Mouse (Mus musculus) G1E-ER4 (cell line): Measurements from ENCODE around the gene Trappc2. TPM values are rescaled to one million over a fixed set of nuclear protein-coding genes. Genes with fewer than 3 reads are reported as not detected.

Experiments
- GATA1 ChIP-seq: IDR thresholded peaks from one replicate; pipeline ENCODE4 v1.8.0; 2012; ENCODE audit warnings: low read length, inconsistent platforms
- polyA plus RNA-seq: library from polyadenylated mRNA; stranded (reverse); fragments of >175 nt; gene quantifications from 2 replicates; pipeline ENCODE4 v1.2.3, GENCODE M21; 2012

Trappc2 gene
- 0.13 TPM in 2 replicates for polyA plus RNA-seq

DNA sequence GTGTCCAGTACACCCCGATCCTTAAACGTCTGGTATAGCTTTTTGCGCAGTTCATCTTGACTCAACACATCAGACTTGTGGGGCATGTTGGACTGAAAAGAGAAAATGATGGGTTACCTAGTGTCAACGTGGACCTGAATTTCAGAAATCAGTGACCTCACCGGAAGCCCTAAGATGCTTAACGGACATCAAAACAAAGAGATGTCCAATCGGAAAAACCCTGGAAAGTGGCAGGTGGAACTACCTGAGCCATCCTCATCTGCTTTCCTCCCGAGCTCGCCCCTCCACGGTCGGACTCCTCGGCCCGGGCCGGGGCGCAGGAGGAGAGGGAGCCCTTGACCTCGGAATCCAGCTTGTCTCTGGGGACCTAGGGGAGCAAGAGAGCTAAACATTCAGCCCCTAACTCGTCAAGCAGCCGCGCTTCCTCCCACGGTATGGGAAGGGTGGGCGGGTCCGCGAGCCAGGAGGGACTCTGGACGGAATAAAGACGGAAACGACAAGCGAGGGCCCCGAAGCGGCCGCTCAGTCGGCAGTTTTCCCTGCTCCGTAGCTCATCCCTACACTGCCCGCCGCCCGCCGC, at the start of gene Trappc2:
TSS of gene Trappc2 (plus strand) at position 539 of the 580 bp plus-strand sequence.
- no peak for TF ChIP-seq GATA1

- no peak for TF ChIP-seq GATA1
These were observed 46.6 kb upstream of the Trappc2 start for GRCm38 (mm10) chrX:166393753-166394152.

DNA sequence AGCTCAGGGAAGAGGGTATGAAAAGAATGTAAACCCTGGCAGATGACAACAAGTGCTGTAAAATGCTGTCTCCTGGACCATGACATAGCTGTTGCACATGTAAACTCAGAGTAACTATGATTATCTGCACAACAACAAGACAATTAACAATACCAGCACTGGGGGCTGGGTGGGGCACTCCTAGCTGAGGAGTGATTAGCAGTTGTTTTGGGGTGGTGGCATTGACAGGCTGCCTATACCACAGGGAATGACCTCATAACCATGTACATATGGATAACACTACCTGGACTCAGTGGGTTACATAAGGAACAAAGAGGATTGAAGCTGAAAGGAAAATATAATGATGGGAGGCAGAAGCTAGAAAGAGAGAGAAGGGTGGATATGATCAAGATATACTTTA, 32.5 kb upstream of the Trappc2 start:
- TF ChIP-seq GATA1: no peak

DNA sequence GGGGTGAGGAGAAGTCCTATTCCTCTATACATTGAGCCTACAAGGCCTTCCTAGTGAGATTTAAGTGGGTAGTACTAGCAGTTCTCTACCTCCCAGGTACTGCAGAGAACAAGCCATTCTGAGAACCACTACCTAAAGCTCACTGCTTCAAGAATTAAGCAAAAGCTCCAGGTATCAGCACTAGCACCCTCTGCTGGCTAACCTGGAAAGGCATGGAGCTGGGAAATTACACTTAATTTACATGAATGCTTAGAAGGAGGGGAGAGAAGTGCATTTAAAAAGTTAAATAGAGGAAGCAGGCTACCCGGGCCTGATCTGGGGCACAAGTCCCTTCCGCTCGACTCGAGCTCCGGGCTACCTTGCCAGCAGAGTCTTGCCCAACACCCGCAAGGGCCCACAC, 24.2 kb upstream of the Trappc2 start:
- no peak for TF ChIP-seq GATA1

DNA sequence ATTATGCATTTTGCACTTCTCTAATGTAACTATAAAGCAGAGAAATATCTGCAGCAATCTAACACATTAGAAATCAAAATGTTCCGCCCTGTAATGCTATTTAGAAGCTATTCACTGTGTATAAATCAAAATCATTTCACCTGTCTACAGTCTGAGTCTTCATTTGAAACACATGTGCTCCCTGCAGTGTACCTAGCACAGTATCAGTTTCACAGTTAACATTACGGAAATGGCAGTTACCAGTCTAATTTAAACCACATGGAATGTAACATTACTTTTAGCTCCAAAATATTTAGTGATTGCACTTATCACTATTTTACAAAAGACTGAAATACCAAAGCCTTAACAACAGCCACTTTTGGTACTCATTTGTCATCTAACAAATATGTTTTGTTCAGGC, 5.6 kb upstream of the Trappc2 start:
- no peak for TF ChIP-seq GATA1

GRCm38 (mm10) chrX:166440616-166441063, 266 bp downstream of the Trappc2 start, which contains the start of gene Ofd1:
Ofd1 (minus strand) TSS chrX:166440704.
- TF ChIP-seq GATA1: no peak

DNA sequence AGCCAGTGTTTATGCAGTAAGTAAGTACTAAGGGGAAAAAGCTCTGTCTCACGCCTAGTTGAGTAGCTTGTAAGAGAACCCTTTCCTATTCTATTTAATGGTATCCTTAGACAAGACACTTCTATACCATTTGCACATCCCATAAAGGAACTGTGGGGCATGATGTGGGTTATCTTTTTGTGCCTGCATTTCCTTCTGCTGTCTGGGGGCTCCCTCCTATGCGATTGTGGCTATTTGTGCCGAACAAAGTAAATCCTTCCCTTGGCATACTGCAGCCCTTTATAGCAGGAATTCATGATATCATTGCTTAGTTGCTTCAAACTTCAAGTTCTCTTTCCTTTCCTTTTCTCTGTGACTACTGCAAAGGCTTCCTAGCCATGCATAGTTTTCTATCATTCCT, 4.2 kb downstream of the Trappc2 start:
- no peak for TF ChIP-seq GATA1

DNA sequence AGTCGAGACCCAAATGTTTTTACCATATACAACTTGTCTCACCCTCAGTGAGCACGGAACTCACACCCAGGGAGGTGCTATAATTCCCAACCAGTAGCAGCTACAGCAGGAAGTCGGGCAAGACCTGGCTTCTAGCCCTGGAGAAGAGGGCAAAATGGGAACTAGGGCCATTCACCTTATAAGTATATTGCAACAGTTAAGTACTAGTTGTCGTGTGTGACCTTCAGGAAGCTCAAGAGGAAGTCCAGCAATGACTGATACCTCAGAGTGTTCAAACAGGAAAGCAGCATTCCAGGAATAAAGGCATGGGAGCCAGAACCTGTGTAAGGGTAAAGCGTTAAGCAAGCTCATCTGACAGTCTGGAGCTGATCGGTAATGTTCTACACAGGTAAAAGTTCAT, 13.2 kb downstream of the Trappc2 start:
- TF ChIP-seq GATA1: no peak

GRCm38 (mm10) chrX:166454331-166454730, 14.0 kb downstream of the Trappc2 start:
- TF ChIP-seq GATA1: no peak

DNA sequence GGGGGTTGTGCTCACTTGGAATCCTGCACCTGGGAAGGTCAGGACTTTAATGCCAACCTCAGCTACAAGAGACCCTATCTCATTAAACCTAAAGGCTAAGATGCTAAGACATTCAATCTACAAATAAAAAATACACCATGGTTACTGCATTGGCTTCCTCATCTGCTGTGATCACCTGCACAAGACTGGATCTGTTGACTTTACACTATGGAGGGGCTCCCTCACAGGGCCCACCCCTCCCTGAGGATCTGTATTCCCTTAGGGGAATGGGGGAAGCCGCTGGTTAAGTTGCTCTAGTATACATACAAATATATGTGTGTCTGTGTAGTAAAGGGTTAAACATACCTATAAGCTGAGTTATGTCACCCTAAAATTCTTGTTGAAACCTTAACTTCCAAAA, 15.2 kb downstream of the Trappc2 start:
- TF ChIP-seq GATA1: no peak

- TF ChIP-seq GATA1: no peak
These were observed 27.9 kb downstream of the Trappc2 start for GRCm38 (mm10) chrX:166468321-166468720.

GRCm38 (mm10) chrX:166472612-166473011, 32.2 kb downstream of the Trappc2 start:
- TF ChIP-seq GATA1: no peak

- no peak for TF ChIP-seq GATA1
These were observed 37.0 kb downstream of the Trappc2 start for GRCm38 (mm10) chrX:166477393-166477792.

GRCm38 (mm10) chrX:166478631-166479364, 38.4 kb downstream of the Trappc2 start:
- TF ChIP-seq GATA1: no peak

DNA sequence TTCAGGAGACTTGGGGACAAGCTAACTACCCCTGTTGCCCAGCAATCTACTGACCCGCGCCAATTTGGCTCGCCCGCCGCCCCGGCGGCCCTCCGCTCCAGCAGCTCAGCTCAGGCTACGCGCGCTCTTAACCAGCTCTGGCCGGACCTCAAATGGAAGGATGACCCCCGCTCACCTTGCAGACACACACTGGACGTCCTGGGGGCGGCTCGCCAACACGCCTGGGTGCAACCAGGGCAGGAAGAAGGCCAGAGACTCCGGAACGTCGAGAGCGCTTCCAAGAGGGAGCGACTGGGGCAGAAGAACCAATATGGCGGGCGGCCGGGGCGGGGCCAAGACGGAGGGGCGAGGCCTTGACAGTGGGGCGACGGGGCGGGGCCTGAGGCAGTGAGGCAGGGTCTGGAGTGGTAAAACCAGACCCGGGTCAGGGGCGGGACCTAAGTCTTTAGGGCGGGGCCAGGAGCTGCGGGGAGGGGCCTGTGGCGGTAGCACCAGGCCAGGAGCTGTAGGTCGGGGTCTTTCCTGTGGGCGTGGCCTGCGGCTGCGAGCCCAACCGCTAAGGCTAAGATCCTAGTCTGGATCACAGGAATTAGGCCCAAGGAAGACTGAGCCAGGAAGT, 39.1 kb downstream of the Trappc2 start, which contains the start of gene Rab9:
TSS of gene Rab9 (minus strand) at position 503 of the 619 bp plus-strand sequence.
- TF ChIP-seq GATA1: no peak

DNA sequence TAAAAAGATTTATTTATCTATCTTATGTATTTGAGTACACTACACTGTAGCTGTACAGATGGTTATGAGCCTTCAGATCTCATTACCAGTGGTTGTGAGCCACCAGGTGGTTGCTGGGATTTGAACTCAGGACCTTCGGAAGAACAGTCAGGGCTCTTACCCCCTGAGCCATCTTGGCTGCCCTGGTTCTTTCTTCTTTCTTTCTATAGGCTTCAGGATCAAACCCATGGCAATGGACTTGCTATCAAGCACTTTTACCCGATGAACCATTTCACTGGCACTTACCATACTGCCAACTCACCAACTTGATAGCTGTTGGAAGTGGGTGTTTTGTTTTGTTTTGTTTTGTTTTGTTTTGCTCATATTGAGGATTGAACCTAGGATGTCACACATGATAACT, 54.7 kb downstream of the Trappc2 start:
- TF ChIP-seq GATA1: no peak
